Mouse (Mus musculus): Measurements from ENCODE around the gene Opn4. TPM values are rescaled to one million over a fixed set of nuclear protein-coding genes. Genes with fewer than 3 reads are reported as not detected.

Gene Opn4
- polyA plus RNA-seq, 1 experiment: not detected

DNA sequence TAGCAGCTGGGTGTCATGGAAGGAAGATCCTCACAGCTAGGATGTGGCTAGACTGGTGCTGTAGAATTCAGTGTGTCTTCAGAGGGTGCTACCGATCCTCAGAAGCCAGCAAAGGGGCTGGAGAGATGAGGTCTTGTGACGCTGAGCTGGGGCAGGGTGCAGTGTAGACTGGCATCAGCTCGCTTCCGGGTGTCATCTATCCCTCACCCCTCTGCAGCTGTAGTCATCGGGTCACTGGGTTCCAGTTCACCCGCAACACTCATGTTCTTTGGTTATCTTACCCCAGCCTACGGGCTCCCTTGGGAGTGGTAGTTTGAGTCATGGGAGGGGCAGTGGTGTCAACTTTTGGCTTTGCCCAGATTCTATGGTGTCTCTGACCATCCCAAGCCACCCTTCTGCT lies 2.0 kb upstream of the Opn4 start:
- H3K27ac ChIP-seq (ENCODE audit: insufficient read depth, low read length): no peak overlapping the region
- no peak overlapping the region for H3K9ac ChIP-seq (ENCODE audit: low read depth, poor library complexity, severe bottlenecking)
- H3K36me3 ChIP-seq (ENCODE audit: control insufficient read depth, insufficient read depth, low read length, poor library complexity, severe bottlenecking): no peaks in the 10 kb centered on the region
- no peak for TF ChIP-seq POLR2A (IDR thresholded peaks at IDR 0.05; ENCODE audit: insufficient read depth, low read length)
- no peak for TF ChIP-seq CTCF (IDR thresholded peaks at IDR 0.05; ENCODE audit: low read depth, low read length)
- no peak for TF ChIP-seq EP300 (IDR thresholded peaks at IDR 0.05; ENCODE audit: insufficient read depth, low read depth, low read length)
- H3K4me1 ChIP-seq (ENCODE audit: control insufficient read depth, insufficient read depth, low read length): no peaks in the 10 kb centered on the region
- H3K27me3 ChIP-seq (ENCODE audit: control insufficient read depth, insufficient read depth, low read length, poor library complexity, severe bottlenecking): no peaks in the 10 kb centered on the region
- H3K9me3 ChIP-seq (replicated peaks; ENCODE audit: control insufficient read depth, insufficient read depth, low read length, poor library complexity, severe bottlenecking): no peaks in the 10 kb centered on the region
- H3K4me3 ChIP-seq (ENCODE audit: low read depth, low read length): no peak overlapping the region

DNA sequence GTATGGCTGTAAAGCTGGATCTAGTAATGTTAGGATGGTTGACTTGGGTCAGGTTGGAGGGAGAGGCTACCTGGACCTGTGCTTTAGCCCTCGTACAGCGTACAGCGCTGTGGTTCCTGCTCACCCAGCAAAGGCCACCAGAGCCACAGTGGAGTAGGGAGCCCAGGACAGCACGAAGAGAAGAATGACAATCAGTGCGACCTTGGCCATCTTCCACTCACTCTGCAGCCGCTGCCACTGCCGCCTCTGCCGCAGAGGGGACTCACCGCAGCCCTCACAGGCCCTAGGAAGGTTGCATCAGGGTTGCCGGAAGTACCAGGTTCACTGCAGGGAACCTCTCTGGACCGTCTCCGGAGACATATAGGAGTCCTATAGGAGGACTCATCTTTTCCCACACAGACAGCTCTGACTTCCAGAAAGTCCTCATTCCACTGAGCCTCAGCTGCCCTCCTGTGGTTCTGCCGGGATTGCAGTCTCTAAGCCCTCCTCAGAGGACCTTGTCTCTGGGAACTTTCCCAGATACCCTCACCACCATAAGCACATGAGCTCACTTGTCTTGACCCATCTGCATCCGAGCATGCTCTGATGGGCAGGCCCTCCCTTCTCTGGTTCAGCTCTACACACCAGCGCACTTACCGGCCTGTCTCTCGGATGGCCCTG lies 4.2 kb downstream of the Opn4 start:
- Histone ChIP-seq H3K9me3 (replicated peaks; ENCODE audit: control insufficient read depth, insufficient read depth, low read length, poor library complexity, severe bottlenecking) (no peaks in the 10 kb centered on the region), H3K4me1 (ENCODE audit: control insufficient read depth, insufficient read depth, low read length) (no peaks in the 10 kb centered on the region), H3K9ac (ENCODE audit: low read depth, poor library complexity, severe bottlenecking) (no peak overlapping the region), H3K4me3 (ENCODE audit: low read depth, low read length) (no peak overlapping the region), H3K36me3 (ENCODE audit: control insufficient read depth, insufficient read depth, low read length, poor library complexity, severe bottlenecking) (no peaks in the 10 kb centered on the region), H3K27ac (ENCODE audit: insufficient read depth, low read length) (no peak overlapping the region), H3K27me3 (ENCODE audit: control insufficient read depth, insufficient read depth, low read length, poor library complexity, severe bottlenecking) (no peaks in the 10 kb centered on the region)
- peak; percentile 8 for TF ChIP-seq CTCF (IDR thresholded peaks at IDR 0.05; ENCODE audit: low read depth, low read length)
- TF ChIP-seq POLR2A (IDR thresholded peaks at IDR 0.05; ENCODE audit: insufficient read depth, low read length): no peak

DNA sequence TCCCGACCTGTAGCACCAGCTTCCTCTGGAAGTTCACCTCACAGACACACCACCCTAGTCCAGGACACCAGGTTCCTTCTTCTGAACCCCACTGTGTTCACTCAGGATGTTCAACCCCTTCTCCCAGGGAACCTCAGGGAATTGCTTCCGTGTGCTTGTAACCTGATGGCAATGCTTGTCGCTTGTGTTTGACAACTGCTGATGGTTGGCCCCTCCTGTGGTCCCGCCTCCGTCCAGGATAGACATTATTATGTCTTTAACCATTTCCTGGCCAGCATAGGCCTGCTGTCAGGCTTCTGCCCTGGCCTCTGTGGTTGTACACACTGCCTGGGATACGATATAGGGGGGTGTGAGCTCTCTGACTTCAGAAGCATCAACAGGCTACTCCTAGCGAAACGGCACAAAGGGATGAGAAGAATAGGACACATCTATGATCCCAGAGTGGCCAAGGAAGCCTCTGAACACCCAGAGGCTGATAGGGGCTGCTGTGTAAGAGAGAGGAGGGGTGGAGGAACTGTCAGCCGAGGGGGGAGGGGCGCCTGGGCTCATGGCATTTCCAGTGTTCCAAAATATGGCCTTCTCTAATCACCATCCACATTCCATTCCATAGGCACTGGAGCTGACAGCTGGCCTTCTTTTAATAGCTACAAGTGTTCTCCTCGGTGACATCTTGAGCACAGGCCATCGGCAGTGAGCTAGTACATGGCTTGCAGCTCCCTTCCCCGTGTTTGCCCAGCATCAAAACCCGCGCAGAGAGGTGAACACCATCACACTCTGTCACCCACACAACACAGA lies 8.0 kb downstream of the Opn4 start:
- Histone ChIP-seq H3K9me3 (replicated peaks; ENCODE audit: control insufficient read depth, insufficient read depth, low read length, poor library complexity, severe bottlenecking) (no peaks in the 10 kb centered on the region), H3K27me3 (ENCODE audit: control insufficient read depth, insufficient read depth, low read length, poor library complexity, severe bottlenecking) (no peaks in the 10 kb centered on the region), H3K27ac (ENCODE audit: insufficient read depth, low read length) (no peak overlapping the region), H3K4me1 (ENCODE audit: control insufficient read depth, insufficient read depth, low read length) (no peaks in the 10 kb centered on the region), H3K4me3 (ENCODE audit: low read depth, low read length) (no peak overlapping the region), H3K36me3 (ENCODE audit: control insufficient read depth, insufficient read depth, low read length, poor library complexity, severe bottlenecking) (no peaks in the 10 kb centered on the region), H3K9ac (ENCODE audit: low read depth, poor library complexity, severe bottlenecking) (no peak overlapping the region)
- no peak for TF ChIP-seq CTCF (IDR thresholded peaks at IDR 0.05; ENCODE audit: low read depth, low read length)
- TF ChIP-seq EP300 (IDR thresholded peaks at IDR 0.05; ENCODE audit: insufficient read depth, low read depth, low read length): no peak
- TF ChIP-seq POLR2A (IDR thresholded peaks at IDR 0.05; ENCODE audit: insufficient read depth, low read length): no peak

DNA sequence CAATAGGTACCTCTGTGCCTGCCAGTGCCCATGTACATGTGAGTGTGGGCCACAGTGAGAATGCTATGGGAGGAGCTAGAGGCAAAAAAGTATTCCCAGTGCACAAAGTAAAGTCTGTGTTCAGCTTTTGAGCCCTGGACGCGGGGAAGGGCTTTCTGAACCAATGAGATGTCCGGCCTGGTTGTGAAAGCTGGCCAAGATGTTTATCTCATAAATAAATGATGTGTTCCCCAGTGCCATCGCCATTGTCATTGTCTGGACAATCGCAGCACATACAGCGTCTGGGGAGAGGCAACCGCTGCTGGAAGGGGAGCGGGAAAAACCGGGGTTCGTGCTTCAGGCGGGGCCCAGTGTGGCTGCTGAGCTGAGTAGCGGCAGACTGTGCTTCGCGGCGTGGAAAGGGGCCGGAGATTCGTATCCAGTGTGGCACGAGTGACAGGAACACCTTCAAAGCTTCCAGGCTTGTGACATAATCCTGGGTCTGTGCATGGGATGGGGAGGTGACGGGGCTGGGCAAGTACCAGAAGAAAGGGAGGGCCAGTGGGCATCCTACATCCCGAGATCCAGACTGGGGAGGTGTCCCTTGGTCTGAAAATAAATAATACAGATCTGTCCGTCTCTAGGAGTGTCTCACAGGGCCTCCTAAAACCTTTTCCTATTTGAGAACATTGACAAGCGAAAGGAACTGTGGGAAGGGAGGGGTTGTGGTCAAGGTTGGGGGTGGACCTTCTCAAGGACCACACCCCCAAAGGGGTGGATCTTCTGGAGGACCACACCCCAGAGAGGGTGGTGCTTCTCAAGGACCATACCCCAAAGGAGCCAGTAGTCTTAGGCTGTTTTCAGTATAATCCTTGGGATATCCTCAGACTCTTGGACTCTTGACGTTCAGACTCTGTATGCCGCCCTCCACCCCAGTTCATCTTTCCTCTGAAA lies 8.9 kb downstream of the Opn4 start:
- TF ChIP-seq EP300 (IDR thresholded peaks at IDR 0.05; ENCODE audit: insufficient read depth, low read depth, low read length) (no peak), CTCF (IDR thresholded peaks at IDR 0.05; ENCODE audit: low read depth, low read length) (no peak), POLR2A (IDR thresholded peaks at IDR 0.05; ENCODE audit: insufficient read depth, low read length) (no peak)
- Histone ChIP-seq H3K27me3 (ENCODE audit: control insufficient read depth, insufficient read depth, low read length, poor library complexity, severe bottlenecking) (no peaks in the 10 kb centered on the region), H3K4me3 (ENCODE audit: low read depth, low read length) (peak overlapping the region; percentile 20), H3K9me3 (replicated peaks; ENCODE audit: control insufficient read depth, insufficient read depth, low read length, poor library complexity, severe bottlenecking) (no peaks in the 10 kb centered on the region), H3K27ac (ENCODE audit: insufficient read depth, low read length) (no peak overlapping the region), H3K4me1 (ENCODE audit: control insufficient read depth, insufficient read depth, low read length) (no peaks in the 10 kb centered on the region), H3K36me3 (ENCODE audit: control insufficient read depth, insufficient read depth, low read length, poor library complexity, severe bottlenecking) (no peaks in the 10 kb centered on the region), H3K9ac (ENCODE audit: low read depth, poor library complexity, severe bottlenecking) (0 out of 2 replicates have a peak overlapping the region, but pooled peaks have one; percentile 12)

DNA sequence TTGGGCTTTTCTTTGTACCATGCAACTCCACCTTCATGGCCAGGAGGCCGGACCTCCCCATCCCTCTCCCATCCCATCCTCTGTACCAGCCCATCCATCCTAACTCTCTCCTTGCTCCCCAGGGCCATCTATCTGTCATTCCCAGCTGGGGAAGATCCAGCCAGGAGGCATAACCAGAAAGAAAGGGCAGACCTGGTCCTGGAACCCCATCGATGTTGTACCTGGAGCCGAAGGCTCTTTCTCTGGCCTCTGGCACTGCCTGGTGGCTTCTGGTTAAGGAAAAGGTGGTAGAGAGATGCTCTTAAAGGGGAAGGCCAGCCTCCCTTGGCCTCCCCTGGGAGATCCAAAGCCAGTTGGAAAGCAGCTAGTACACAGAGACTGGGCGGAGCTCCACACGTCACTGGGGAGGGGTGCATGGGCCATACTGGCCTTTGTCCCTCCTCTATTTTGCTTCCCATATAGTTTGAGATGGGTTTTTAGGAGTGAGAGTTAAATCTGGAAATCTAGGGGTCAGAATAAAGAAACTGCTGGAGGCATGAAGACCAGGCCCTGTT lies 9.8 kb downstream of the Opn4 start:
- no peak overlapping the region for H3K27ac ChIP-seq (ENCODE audit: insufficient read depth, low read length)
- no peaks in the 10 kb centered on the region for H3K4me1 ChIP-seq (ENCODE audit: control insufficient read depth, insufficient read depth, low read length)
- no peaks in the 10 kb centered on the region for H3K36me3 ChIP-seq (ENCODE audit: control insufficient read depth, insufficient read depth, low read length, poor library complexity, severe bottlenecking)
- no peak overlapping the region for H3K4me3 ChIP-seq (ENCODE audit: low read depth, low read length)
- no peaks in the 10 kb centered on the region for H3K27me3 ChIP-seq (ENCODE audit: control insufficient read depth, insufficient read depth, low read length, poor library complexity, severe bottlenecking)
- no peak overlapping the region for H3K9ac ChIP-seq (ENCODE audit: low read depth, poor library complexity, severe bottlenecking)
- no peaks in the 10 kb centered on the region for H3K9me3 ChIP-seq (replicated peaks; ENCODE audit: control insufficient read depth, insufficient read depth, low read length, poor library complexity, severe bottlenecking)
- TF ChIP-seq POLR2A (IDR thresholded peaks at IDR 0.05; ENCODE audit: insufficient read depth, low read length) (no peak), CTCF (IDR thresholded peaks at IDR 0.05; ENCODE audit: low read depth, low read length) (no peak), EP300 (IDR thresholded peaks at IDR 0.05; ENCODE audit: insufficient read depth, low read depth, low read length) (no peak)
